ENCODE assay signal across 20 mouse cellular contexts in genomic region chr7:35058329-35058728, GRCm38 (mm10).
"Had no signal": no experiment of that assay in that cellular context is flagged by ENCODE, and none has a peak within 500 bp of the region (broad histone marks: within the 10 kb centered on the region; RNA-seq: fewer than 3 reads in every experiment).

No protein-coding gene starts in this region.

- DNase-seq: gastrocnemius, postnatal 14 days; gastrocnemius, postnatal 36 days; heart, adult 18-20 months; heart, postnatal 14 days; heart, postnatal 4 days; kidney, adult 18-20 months; kidney, adult 8-10 months; kidney, postnatal 10 days; kidney, postnatal 4 days; liver had no signal

- H3K36me3 ChIP-seq: heart, embryonic 13.5 days; heart, embryonic 15.5 days; hindbrain, embryonic 10.5 days; hindbrain, embryonic 12.5 days; intestine, embryonic 15.5 days; limb, embryonic 12.5 days had no signal

- H3K27ac ChIP-seq: heart, embryonic 13.5 days; heart, embryonic 15.5 days; hindbrain, embryonic 10.5 days; hindbrain, embryonic 12.5 days; hindbrain, embryonic 14.5 days; intestine, embryonic 15.5 days; layer of hippocampus, adult 2 months; left cerebral cortex, adult 2 months; limb, embryonic 10.5 days; limb, embryonic 12.5 days had no signal

- H3K27me3 ChIP-seq: heart, embryonic 13.5 days; heart, embryonic 15.5 days; hindbrain, embryonic 12.5 days; intestine, embryonic 15.5 days; limb, embryonic 12.5 days had no signal

- H3K4me3 ChIP-seq: heart, embryonic 13.5 days; heart, embryonic 15.5 days; hindbrain, embryonic 10.5 days; hindbrain, embryonic 12.5 days; intestine, embryonic 15.5 days; layer of hippocampus, adult 2 months; left cerebral cortex, adult 2 months; limb, embryonic 10.5 days; limb, embryonic 12.5 days had no signal

- H3K9ac ChIP-seq: heart, embryonic 13.5 days; heart, embryonic 15.5 days; hindbrain, embryonic 12.5 days; hindbrain, embryonic 14.5 days; intestine, embryonic 15.5 days; limb, embryonic 12.5 days had no signal
